Mouse (Mus musculus) liver, adult 2 months (tissue): Measurements from ENCODE around the gene Spns2. TPM values are rescaled to one million over a fixed set of nuclear protein-coding genes. Genes with fewer than 3 reads are reported as not detected.

Source experiments
- DNase-seq: peaks from one replicate; pipeline ENCODE4 v3.0.0-alpha.2; 2011; ENCODE audit warnings: low read depth, low spot score; ENCODE audit errors: extremely low read depth
- H3K27ac ChIP-seq: fragments of 200-500 bp; replicated peaks from 2 replicates; pipeline ENCODE4 v1.5.1; 2012; ENCODE audit warnings: low read depth, mild to moderate bottlenecking, control low read depth, inconsistent platforms, low read length; ENCODE audit not compliant: insufficient read depth
- H3K27me3 ChIP-seq: fragments of 200-500 bp; 2 replicates; pipeline ENCODE4 v1.6.1; 2012; ENCODE audit warnings: mild to moderate bottlenecking, moderate library complexity, low read length, inconsistent platforms; ENCODE audit not compliant: control insufficient read depth, insufficient read depth
- H3K36me3 ChIP-seq: fragments of 200-500 bp; 2 replicates; pipeline ENCODE4 v1.6.1; 2012; ENCODE audit warnings: low read length, inconsistent platforms; ENCODE audit not compliant: control insufficient read depth, insufficient read depth
- H3K4me1 ChIP-seq: fragments of 200-500 bp; 2 replicates; pipeline ENCODE4 v1.6.1; 2011; ENCODE audit warnings: low read length; ENCODE audit not compliant: control insufficient read depth, insufficient read depth
- H3K4me3 ChIP-seq: fragments of 200-500 bp; 2 replicates; pipeline ENCODE4 v1.5.1; 2011; ENCODE audit warnings: low read depth, mild to moderate bottlenecking, control low read depth, low read length, moderate library complexity; ENCODE audit not compliant: insufficient read depth
- H3K79me2 ChIP-seq: fragments of 200-500 bp; 2 replicates; pipeline ENCODE4 v1.6.1; 2012; ENCODE audit warnings: inconsistent platforms, mild to moderate bottlenecking, low read length, moderate library complexity; ENCODE audit not compliant: control insufficient read depth, insufficient read depth
- H3K9ac ChIP-seq: fragments of 200-500 bp; 2 replicates; pipeline ENCODE4 v1.6.1; 2012; ENCODE audit warnings: low read depth, mild to moderate bottlenecking, control low read depth, inconsistent platforms, low read length
- CTCF ChIP-seq: fragments of 200-500 bp; IDR thresholded peaks from 2 replicates; pipeline ENCODE4 v1.5.1; 2011; ENCODE audit warnings: low read depth, low read length, control low read depth
- POLR2A ChIP-seq: fragments of 200-500 bp; IDR thresholded peaks from 2 replicates; pipeline ENCODE4 v1.6.1; 2011; ENCODE audit warnings: low read length, control low read depth; ENCODE audit not compliant: insufficient read depth; ENCODE audit errors: extremely low read depth
- WGBS: fragments of 180-500 bp; shearing (Covaris S2); methylation state at CpG from one replicate; pipeline ENCODE4 v1.1.7; 2018; 5-methylcytosine and 5-hydroxymethylcytosine counted together
- polyA plus RNA-seq: library from polyadenylated mRNA; depleted of rRNA; stranded (reverse); fragments of >200 nt; gene quantifications from 2 replicates; pipeline ENCODE4 v1.2.3, GENCODE M21; 2012
- total RNA-seq: library from RNA; depleted of rRNA; stranded (reverse); fragments of >200 nt; gene quantifications from 2 replicates; pipeline ENCODE4 v1.2.3, GENCODE M21; 2014

The Spns2 gene
- total and polyA plus RNA-seq, 2 experiments, result 41.1 to 47.3 TPM

GRCm38 (mm10) chr11:72429288-72429690, 60.4 kb downstream of the Spns2 start:
- WGBS, result 40% methylated on average over 7 of the region's 7 CpGs
- Histone ChIP-seq H3K27me3 (no peaks in the 10 kb centered on the region), H3K79me2 (no peaks in the 10 kb centered on the region), H3K9ac (no peak overlapping the region), H3K4me1 (no peaks in the 10 kb centered on the region), H3K4me3 (0 out of 2 replicates have a peak overlapping the region, but pooled peaks have one; percentile 13), H3K36me3 (no peaks in the 10 kb centered on the region), H3K27ac (no peak overlapping the region)
- TF ChIP-seq POLR2A (no peak), CTCF (peak; percentile 82)
- DNase-seq, result peak; percentile 78

- peak; percentile 69 for DNase-seq
- WGBS, result 0% methylated on average over 5 of the region's 5 CpGs
- Histone ChIP-seq H3K27ac (no peak overlapping the region), H3K4me3 (no peak overlapping the region), H3K27me3 (no peaks in the 10 kb centered on the region), H3K79me2 (no peaks in the 10 kb centered on the region), H3K4me1 (no peaks in the 10 kb centered on the region), H3K9ac (no peak overlapping the region), H3K36me3 (no peaks in the 10 kb centered on the region)
- TF ChIP-seq POLR2A (no peak), CTCF (peak; percentile 80)
Measured at GRCm38 (mm10) chr11:72428694-72429093, 61.0 kb downstream of the Spns2 start.

- Histone ChIP-seq H3K27me3 (no peaks in the 10 kb centered on the region), H3K9ac (no peak overlapping the region), H3K27ac (no peak overlapping the region), H3K4me1 (no peaks in the 10 kb centered on the region), H3K4me3 (no peak overlapping the region), H3K36me3 (no peaks in the 10 kb centered on the region), H3K79me2 (no peaks in the 10 kb centered on the region)
- DNase-seq, result no peak
- peak; percentile 30; the same call in 1 of the 2 replicates for TF ChIP-seq CTCF
- TF ChIP-seq POLR2A, result no peak
Measured at GRCm38 (mm10) chr11:72426884-72427283, 62.8 kb downstream of the Spns2 start.

GRCm38 (mm10) chr11:72425201-72425600, 64.5 kb downstream of the Spns2 start:
- Histone ChIP-seq H3K9ac (no peak overlapping the region), H3K4me3 (no peak overlapping the region), H3K4me1 (no peaks in the 10 kb centered on the region), H3K79me2 (no peaks in the 10 kb centered on the region), H3K27ac (no peak overlapping the region), H3K27me3 (no peaks in the 10 kb centered on the region), H3K36me3 (no peaks in the 10 kb centered on the region)
- TF ChIP-seq POLR2A (no peak), CTCF (no peak)
- no peak for DNase-seq

GRCm38 (mm10) chr11:72423686-72424085, 66.0 kb downstream of the Spns2 start:
- Histone ChIP-seq H3K79me2 (no peaks in the 10 kb centered on the region), H3K9ac (no peak overlapping the region), H3K36me3 (no peaks in the 10 kb centered on the region), H3K27ac (no peak overlapping the region), H3K4me3 (no peak overlapping the region), H3K4me1 (no peaks in the 10 kb centered on the region), H3K27me3 (no peaks in the 10 kb centered on the region)
- WGBS, result 81% methylated on average over 4 of the region's 4 CpGs
- no peak for DNase-seq
- TF ChIP-seq POLR2A, result no peak
- TF ChIP-seq CTCF, result no peak

- no peak overlapping the region for H3K4me3 ChIP-seq
- no peak for DNase-seq
- H3K79me2 ChIP-seq, result no peaks in the 10 kb centered on the region
- H3K4me1 ChIP-seq, result peaks cover 2% of the 10 kb centered on the region; the same call in 1 of the 2 replicates
- H3K27ac ChIP-seq, result no peak overlapping the region
- H3K27me3 ChIP-seq, result no peaks in the 10 kb centered on the region
- no peaks in the 10 kb centered on the region for H3K36me3 ChIP-seq
- TF ChIP-seq CTCF, result no peak
- no peak for TF ChIP-seq POLR2A
- H3K9ac ChIP-seq, result no peak overlapping the region
- 89% methylated on average over 11 of the region's 11 CpGs for WGBS
Measured at GRCm38 (mm10) chr11:72421518-72422278, 68.0 kb downstream of the Spns2 start.
